Mouse (Mus musculus) kidney, postnatal 0 days (tissue): ENCODE data around the gene Bdkrb2. TPM values are rescaled to one million over a fixed set of nuclear protein-coding genes. Genes with fewer than 3 reads are reported as not detected.

Experiments used
- ATAC-seq: fragments of 200-750 bp; cut with Nextera tagmentation; replicated peaks from 2 replicates; pipeline ENCODE4 v1.8.0; 2017; ENCODE audit warnings: low read depth, moderate number of reproducible peaks, moderate TSS enrichment, moderate library complexity; ENCODE audit not compliant: low FRiP score
- DNase-seq: peaks from one replicate; pipeline ENCODE4 v3.0.0-alpha.2; 2016; ENCODE audit warnings: low spot score
- H3K27ac ChIP-seq: fragments of 300-500 bp; sonication (generic); 2 replicates; pipeline ENCODE4 v1.5.1; 2014; ENCODE audit warnings: mild to moderate bottlenecking
- H3K27me3 ChIP-seq: fragments of 300-500 bp; sonication (generic); 2 replicates; pipeline ENCODE4 v1.6.1; 2014; ENCODE audit warnings: low read length, mixed read lengths; ENCODE audit not compliant: insufficient read depth
- H3K36me3 ChIP-seq: fragments of 300-500 bp; sonication (generic); 2 replicates; pipeline ENCODE4 v1.6.1; 2014; ENCODE audit warnings: low read length, mixed read lengths; ENCODE audit not compliant: insufficient read depth
- H3K4me1 ChIP-seq: fragments of 300-500 bp; sonication (generic); replicated peaks from 2 replicates; pipeline ENCODE4 v1.6.1; 2014; ENCODE audit warnings: antibody characterized with exemption, low read length, mixed read lengths; ENCODE audit not compliant: insufficient read depth
- H3K4me2 ChIP-seq: fragments of 300-500 bp; sonication (generic); 2 replicates; pipeline ENCODE4 v1.6.1; 2014; ENCODE audit warnings: mild to moderate bottlenecking, low read length, moderate library complexity, mixed read lengths
- H3K4me3 ChIP-seq: fragments of 300-500 bp; sonication (generic); replicated peaks from 2 replicates; pipeline ENCODE4 v1.5.1; 2014; ENCODE audit warnings: low read depth, low read length
- H3K9ac ChIP-seq: fragments of 300-500 bp; sonication (generic); 2 replicates; pipeline ENCODE4 v1.6.1; 2014; ENCODE audit warnings: low read depth, low read length
- H3K9me3 ChIP-seq: fragments of 300-500 bp; sonication (generic); replicated peaks from 2 replicates; pipeline ENCODE4 v1.6.1; 2016; ENCODE audit warnings: low read length, inconsistent platforms, mixed read lengths
- CTCF ChIP-seq: IDR thresholded peaks from 2 replicates; pipeline ENCODE4 v1.5.1; 2016; ENCODE audit warnings: antibody characterized with exemption, low read depth, mild to moderate bottlenecking, moderate library complexity
- WGBS: fragments of 180-500 bp; shearing (Covaris S2); extraction: QIAGEN DNeasy Blood & Tissue Kit; methylation state at CpG from one replicate; pipeline ENCODE4 v1.1.7; 2014; 5-methylcytosine and 5-hydroxymethylcytosine counted together
- polyA plus RNA-seq: library from polyadenylated mRNA; unstranded; fragments of >200 nt; fragmentation: Nextera tagmentation; extraction: Ambion mirVana; gene quantifications from 2 replicates; pipeline ENCODE4 v1.2.1, GENCODE M21; 2015

Bdkrb2 gene
- polyA plus RNA-seq, 1 experiment from 2014 or later = 1.1 TPM

DNA sequence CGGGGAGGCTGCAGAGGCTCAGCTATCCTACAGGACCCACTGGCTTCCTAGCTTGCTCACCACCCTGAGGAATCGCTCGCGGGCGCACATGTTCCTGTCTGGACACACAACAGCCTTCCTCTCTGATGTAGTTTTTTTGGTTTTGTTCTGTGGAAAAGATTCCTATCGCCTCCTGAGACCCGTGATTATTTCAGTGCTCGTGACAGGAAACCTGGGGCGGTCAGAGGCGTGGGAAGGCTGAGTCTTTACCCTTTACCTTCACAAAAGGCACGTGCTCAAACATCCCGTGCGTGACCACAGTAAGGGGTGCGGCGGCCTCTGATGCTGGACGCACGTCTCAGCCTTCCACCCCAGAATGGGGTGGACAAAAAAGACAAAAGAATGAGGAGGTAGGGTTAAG is 17.5 kb downstream of the Bdkrb2 start:
- H3K9ac ChIP-seq = no peak overlapping the region
- DNase-seq (no peak), ATAC-seq (no peak)
- no peaks in the 10 kb centered on the region for H3K9me3 ChIP-seq
- no peak overlapping the region for H3K27ac ChIP-seq
- H3K36me3 ChIP-seq = no peaks in the 10 kb centered on the region
- no peaks in the 10 kb centered on the region for H3K4me1 ChIP-seq
- TF ChIP-seq CTCF = no peak
- WGBS = 60% methylated on average over 17 of the region's 17 CpGs
- no peaks in the 10 kb centered on the region for H3K27me3 ChIP-seq
- no peak overlapping the region for H3K4me3 ChIP-seq
- H3K4me2 ChIP-seq = no peak overlapping the region

DNA sequence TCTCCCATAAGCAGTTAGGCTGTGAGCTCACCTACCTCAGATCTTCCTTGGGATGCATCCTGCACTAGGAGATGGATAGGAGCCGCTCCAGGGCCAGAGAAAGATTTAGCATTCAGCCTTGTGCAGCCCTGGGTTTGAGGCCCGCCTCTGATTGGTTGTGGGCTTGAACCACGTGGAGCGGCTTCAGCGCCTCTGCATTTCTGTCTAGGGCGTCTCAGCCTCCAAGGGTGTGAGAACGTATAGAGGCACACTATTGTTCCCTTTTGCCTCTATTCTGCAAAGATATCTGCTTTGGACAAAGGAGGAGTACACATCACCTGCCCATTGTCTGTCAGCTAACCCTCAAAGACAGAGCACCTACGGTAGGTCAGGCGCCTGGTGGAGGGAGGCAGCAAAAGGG is 19.5 kb downstream of the Bdkrb2 start:
- DNase-seq (no peak), ATAC-seq (no peak)
- no peak overlapping the region for H3K4me3 ChIP-seq
- no peak overlapping the region for H3K9ac ChIP-seq
- H3K4me1 ChIP-seq = no peaks in the 10 kb centered on the region
- H3K27ac ChIP-seq = no peak overlapping the region
- no peaks in the 10 kb centered on the region for H3K36me3 ChIP-seq
- WGBS = 64% methylated on average over 9 of the region's 9 CpGs
- no peak overlapping the region for H3K4me2 ChIP-seq
- no peaks in the 10 kb centered on the region for H3K9me3 ChIP-seq
- TF ChIP-seq CTCF = no peak
- no peaks in the 10 kb centered on the region for H3K27me3 ChIP-seq

DNA sequence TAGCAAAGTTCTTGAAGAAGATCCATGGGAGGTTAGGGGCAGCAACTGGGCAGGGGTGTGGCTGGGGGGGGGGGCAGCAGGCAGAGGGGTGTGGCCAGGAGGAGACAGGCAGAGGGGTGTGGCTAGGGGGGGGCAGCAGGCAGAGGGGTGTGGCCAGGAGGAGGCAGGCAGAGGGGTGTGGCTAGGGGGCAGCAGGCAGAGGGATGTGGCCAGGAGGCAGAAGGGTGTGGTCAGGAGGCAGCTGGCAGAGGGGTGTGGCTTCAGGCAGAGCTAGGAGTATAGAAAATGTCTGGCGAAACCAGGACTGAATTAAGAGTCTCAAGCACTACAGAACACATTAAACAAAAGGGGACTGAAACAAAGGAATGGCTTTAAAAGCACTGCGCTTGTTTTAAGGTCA is 20.5 kb downstream of the Bdkrb2 start:
- H3K4me3 ChIP-seq = no peak overlapping the region
- H3K4me1 ChIP-seq = no peaks in the 10 kb centered on the region
- no peak overlapping the region for H3K9ac ChIP-seq
- peak; percentile 80 for DNase-seq
- TF ChIP-seq CTCF = peak; percentile 12; the same call in 1 of the 2 replicates
- no peaks in the 10 kb centered on the region for H3K9me3 ChIP-seq
- no peak overlapping the region for H3K27ac ChIP-seq
- WGBS = 19% methylated on average over 2 of the region's 2 CpGs
- no peaks in the 10 kb centered on the region for H3K36me3 ChIP-seq
- H3K4me2 ChIP-seq = no peak overlapping the region
- ATAC-seq = peak; percentile 57
- H3K27me3 ChIP-seq = no peaks in the 10 kb centered on the region

GRCm38 (mm10) chr12:105584851-105585250 is 21.8 kb downstream of the Bdkrb2 start:
- ATAC-seq = peak; percentile 70
- H3K9ac ChIP-seq = no peak overlapping the region

DNA sequence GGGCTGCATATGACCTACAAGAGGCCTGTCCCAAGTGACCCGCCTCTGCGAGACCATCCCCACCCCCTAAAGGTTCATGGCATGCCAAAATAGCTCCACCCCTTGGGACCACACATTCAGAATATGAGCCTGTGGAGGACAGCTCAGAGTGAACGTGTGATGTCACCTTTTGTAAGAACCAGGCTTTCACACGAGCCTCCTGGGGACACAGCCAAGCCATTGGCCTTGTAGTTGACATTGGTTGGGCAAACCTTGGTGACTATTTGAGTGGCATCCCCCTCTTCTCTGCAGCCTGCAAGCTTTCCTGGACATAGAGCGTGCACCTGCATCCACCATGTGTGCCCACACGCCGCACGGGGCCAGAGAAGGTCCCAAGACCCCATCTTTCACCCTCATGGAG is 24.5 kb downstream of the Bdkrb2 start:
- WGBS = 89% methylated on average over 8 of the region's 8 CpGs
- TF ChIP-seq CTCF = no peak
- no peak overlapping the region for H3K4me2 ChIP-seq
- no peak for ATAC-seq
- DNase-seq = no peak
- H3K36me3 ChIP-seq = no peaks in the 10 kb centered on the region
- no peak overlapping the region for H3K9ac ChIP-seq
- no peak overlapping the region for H3K4me3 ChIP-seq
- H3K27ac ChIP-seq = no peak overlapping the region
- H3K9me3 ChIP-seq = no peaks in the 10 kb centered on the region
- no peaks in the 10 kb centered on the region for H3K27me3 ChIP-seq
- H3K4me1 ChIP-seq = no peaks in the 10 kb centered on the region

More at GRCm38 (mm10) chr12:105584851-105585250, 21.8 kb downstream of the Bdkrb2 start:
- 0 out of 2 replicates have a peak overlapping the region, but pooled peaks have one; percentile 25 for H3K27ac ChIP-seq
- H3K9me3 ChIP-seq = no peaks in the 10 kb centered on the region
- DNase-seq = peak; percentile 93
- 16% methylated on average over 12 of the region's 12 CpGs for WGBS
- H3K4me3 ChIP-seq = no peak overlapping the region
- TF ChIP-seq CTCF = peak; percentile 99
- no peaks in the 10 kb centered on the region for H3K36me3 ChIP-seq
- no peaks in the 10 kb centered on the region for H3K27me3 ChIP-seq
- no peaks in the 10 kb centered on the region for H3K4me1 ChIP-seq
- H3K4me2 ChIP-seq = no peak overlapping the region

GRCm38 (mm10) chr12:105590786-105591185 is 27.8 kb downstream of the Bdkrb2 start:
- Histone ChIP-seq H3K4me3 (no peak overlapping the region), H3K9me3 (no peaks in the 10 kb centered on the region), H3K36me3 (no peaks in the 10 kb centered on the region), H3K4me1 (no peaks in the 10 kb centered on the region), H3K27me3 (no peaks in the 10 kb centered on the region), H3K4me2 (no peak overlapping the region), H3K9ac (no peak overlapping the region), H3K27ac (no peak overlapping the region)
- WGBS = 66% methylated on average over 7 of the region's 7 CpGs
- DNase-seq = no peak
- no peak for ATAC-seq
- TF ChIP-seq CTCF = no peak

DNA sequence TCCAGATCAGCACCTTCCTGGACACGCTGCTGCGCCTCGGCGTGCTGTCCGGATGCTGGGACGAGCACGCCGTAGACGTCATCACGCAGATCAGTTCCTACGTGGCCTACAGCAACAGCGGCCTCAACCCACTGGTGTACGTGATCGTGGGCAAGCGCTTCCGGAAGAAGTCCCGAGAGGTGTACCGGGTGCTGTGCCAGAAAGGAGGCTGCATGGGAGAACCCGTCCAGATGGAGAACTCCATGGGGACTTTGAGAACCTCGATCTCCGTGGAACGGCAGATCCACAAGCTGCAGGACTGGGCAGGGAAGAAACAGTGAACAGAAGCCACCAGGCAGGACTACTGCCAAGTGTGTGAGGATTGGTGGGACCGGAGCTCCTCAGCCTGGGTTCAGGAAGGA is 29.3 kb downstream of the Bdkrb2 start:
- no peak overlapping the region for H3K4me3 ChIP-seq
- no peaks in the 10 kb centered on the region for H3K9me3 ChIP-seq
- H3K4me1 ChIP-seq = no peaks in the 10 kb centered on the region
- H3K27me3 ChIP-seq = no peaks in the 10 kb centered on the region
- WGBS = 95% methylated on average over 23 of the region's 23 CpGs
- ATAC-seq (no peak), DNase-seq (no peak)
- no peak overlapping the region for H3K27ac ChIP-seq
- H3K36me3 ChIP-seq = no peaks in the 10 kb centered on the region
- TF ChIP-seq CTCF = no peak
- H3K9ac ChIP-seq = no peak overlapping the region
- H3K4me2 ChIP-seq = no peak overlapping the region
